Mouse (Mus musculus): ENCODE results near the gene Cd200r1.

GRCm38 (mm10) chr16:44767967-44768366 is 2.4 kb downstream of the Cd200r1 start:
- no peak for TF ChIP-seq POLR2A (IDR thresholded peaks at IDR 0.05; ENCODE audit: insufficient read depth, low read depth, low read length)
- peak; percentile 80 for TF ChIP-seq CTCF (IDR thresholded peaks at IDR 0.05)

All from heart, adult 2 months (tissue).